ENCODE assay signal across 12 mouse cellular contexts in the genomic region with DNA sequence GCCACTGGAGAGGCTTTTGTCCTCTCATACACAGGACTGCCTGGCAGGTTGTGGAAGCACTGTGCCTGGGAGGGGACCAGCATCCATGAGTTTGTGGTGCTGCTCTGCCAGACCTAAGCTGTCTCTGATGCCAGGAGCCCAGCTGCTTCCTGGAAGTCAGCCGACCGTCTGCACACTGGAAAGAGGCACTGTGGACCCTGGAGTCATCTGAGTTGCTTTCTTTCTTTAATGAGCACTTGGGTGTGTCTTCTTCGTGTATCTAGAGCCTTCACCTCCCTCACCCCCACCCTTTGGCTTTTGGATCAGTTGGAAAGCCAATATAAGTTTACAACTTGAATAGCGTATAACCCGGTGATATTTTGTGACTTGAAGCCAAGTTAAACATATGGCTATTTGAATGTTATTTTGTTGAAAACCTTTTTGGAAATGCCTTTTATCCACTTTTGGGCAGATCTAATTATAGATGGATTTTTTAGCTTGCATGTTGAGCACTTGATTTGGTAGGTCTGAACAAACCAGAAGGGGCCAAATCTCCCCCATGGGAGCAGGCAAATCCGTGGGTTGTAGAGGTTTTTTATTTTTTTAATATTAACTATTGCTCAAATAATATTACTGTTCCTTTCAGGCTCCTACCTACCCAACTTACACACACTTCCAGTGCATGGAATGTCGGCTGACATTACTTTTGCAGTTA.
DNase-seq lines count a peak whose midpoint lies in the region; ATAC-seq and TF ChIP-seq lines count a peak whose summit lies in the region.
"Had no signal": no experiment of that assay in that cellular context is flagged by ENCODE, and none has a peak within 500 bp of the region (broad histone marks: within the 10 kb centered on the region; RNA-seq: fewer than 3 reads in every experiment).

No protein-coding gene starts in this region.

- H3K4me1 ChIP-seq in kidney, embryonic 15.5 days: no peaks in the 10 kb centered on the region; the same call in 1 of the 2 replicates

- intact Hi-C loops in gastrocnemius, adult 2 months (cut with DNase I): no loop called here
- intact Hi-C loops in gastrocnemius, postnatal 36 days (cut with DNase I): no loop called here

- no peak overlapping the region for H3K27ac ChIP-seq in gastrocnemius, adult 2 months
- no peak overlapping the region for H3K27ac ChIP-seq in kidney, embryonic 15.5 days
- H3K27ac ChIP-seq: limb, embryonic 12.5 days had no signal

- H3K36me3 ChIP-seq in kidney, embryonic 15.5 days: no peaks in the 10 kb centered on the region
- H3K36me3 ChIP-seq: limb, embryonic 12.5 days had no signal

- H3K9me3 ChIP-seq in kidney, embryonic 15.5 days (replicated peaks): no peaks in the 10 kb centered on the region
- H3K9me3 ChIP-seq: limb, embryonic 12.5 days had no signal

- H3K4me3 ChIP-seq in gastrocnemius, adult 2 months: no peak overlapping the region
- no peak overlapping the region for H3K4me3 ChIP-seq in kidney, embryonic 15.5 days (replicated peaks)
- H3K4me3 ChIP-seq: limb, embryonic 12.5 days; myocyte had no signal

- DNase-seq in gastrocnemius, adult 2 months: peak; percentile 31
- DNase-seq in gastrocnemius, postnatal 36 days: no peak
- DNase-seq in layer of hippocampus, postnatal 14 days (ENCODE audit: low spot score in 2 of 2): peak; percentile 32 to 36
- no peak for DNase-seq in layer of hippocampus, postnatal 36 days
- DNase-seq in brain, embryonic 14.5 days (ENCODE audit: low read depth): peak; percentile 67
- peak; percentile 68 to 76 for DNase-seq in cerebellum, postnatal 25 days
- DNase-seq in yolk sac, embryonic 10.5 days (ENCODE audit: low spot score): no peak
- DNase-seq: kidney, postnatal 14 days had no signal

- 51% methylated on average over 7 of the region's 7 CpGs for WGBS in kidney, embryonic 15.5 days

- peaks cover 20% of the 10 kb centered on the region for H3K27me3 ChIP-seq in kidney, embryonic 15.5 days
- H3K27me3 ChIP-seq: limb, embryonic 12.5 days had no signal

- no peak overlapping the region for H3K4me2 ChIP-seq in kidney, embryonic 15.5 days
- H3K4me2 ChIP-seq: limb, embryonic 12.5 days had no signal

- no peak for ATAC-seq in kidney, embryonic 15.5 days (replicated peaks; ENCODE audit: low FRiP score)
- ATAC-seq: Patski had no signal

- H3K9ac ChIP-seq in kidney, embryonic 15.5 days: no peak overlapping the region
- H3K9ac ChIP-seq: limb, embryonic 12.5 days had no signal

- no peak for TF ChIP-seq CTCF in gastrocnemius, adult 2 months (IDR thresholded peaks at IDR 0.05)
- TF ChIP-seq CTCF in brain, embryonic 14.5 days (IDR thresholded peaks at IDR 0.05; ENCODE audit: borderline replicate concordance, extremely low read depth, insufficient read depth, insufficient read length): no peak

- no peak for TF ChIP-seq POLR2A in brain, embryonic 14.5 days (IDR thresholded peaks at IDR 0.05; ENCODE audit: borderline replicate concordance, extremely low read depth, insufficient read depth, insufficient read length, poor library complexity, severe bottlenecking)

Comparison
In these comparisons a context has a peak if more than half of its experiments do, and no peak if none do; other contexts are left out.
1. DNase-seq: peak in gastrocnemius, adult 2 months (single experiment), layer of hippocampus, postnatal 14 days (2 of 2), brain, embryonic 14.5 days (single experiment) and cerebellum, postnatal 25 days (2 of 2); none in gastrocnemius, postnatal 36 days (0 of 2), layer of hippocampus, postnatal 36 days (0 of 2) and yolk sac, embryonic 10.5 days (single experiment).